Mouse (Mus musculus) kidney, embryonic 14.5 days (tissue): ENCODE data around the gene Ank2. TPM values are rescaled to one million over a fixed set of nuclear protein-coding genes. Genes with fewer than 3 reads are reported as not detected.

Source experiments
- ATAC-seq: fragments of 200-750 bp; cut with Nextera tagmentation; 2 replicates; pipeline ENCODE4 v1.8.0; 2017; ENCODE audit warnings: moderate number of reproducible peaks, mild to moderate bottlenecking, moderate TSS enrichment, moderate library complexity; ENCODE audit not compliant: low FRiP score, low TSS enrichment
- H3K27ac ChIP-seq: fragments of 300-500 bp; sonication (generic); 2 replicates; pipeline ENCODE4 v1.5.1; 2014; ENCODE audit warnings: low read depth, mild to moderate bottlenecking, low read length, moderate library complexity, mixed read lengths
- H3K27me3 ChIP-seq: fragments of 300-500 bp; sonication (generic); 2 replicates; pipeline ENCODE4 v1.6.1; 2014; ENCODE audit warnings: mild to moderate bottlenecking, low read length; ENCODE audit not compliant: control insufficient read depth, insufficient read depth
- H3K36me3 ChIP-seq: fragments of 300-500 bp; sonication (generic); 2 replicates; pipeline ENCODE4 v1.6.1; 2014; ENCODE audit warnings: low read length, mixed read lengths; ENCODE audit not compliant: control insufficient read depth, insufficient read depth
- H3K4me1 ChIP-seq: fragments of 300-500 bp; sonication (generic); 2 replicates; pipeline ENCODE4 v1.6.1; 2014; ENCODE audit warnings: low read length, mixed read lengths; ENCODE audit not compliant: control insufficient read depth, insufficient read depth
- H3K4me2 ChIP-seq: fragments of 300-500 bp; sonication (generic); replicated peaks from 2 replicates; pipeline ENCODE4 v1.6.1; 2014; ENCODE audit warnings: low read depth, mild to moderate bottlenecking, low read length
- H3K4me3 ChIP-seq: fragments of 300-500 bp; sonication (generic); 2 replicates; pipeline ENCODE4 v1.5.1; 2014; ENCODE audit warnings: mild to moderate bottlenecking, low read length
- H3K9ac ChIP-seq: fragments of 300-500 bp; sonication (generic); 2 replicates; pipeline ENCODE4 v1.6.1; 2014; ENCODE audit warnings: low read depth, mild to moderate bottlenecking, low read length, moderate library complexity
- H3K9me3 ChIP-seq: fragments of 300-500 bp; sonication (generic); 2 replicates; pipeline ENCODE4 v1.6.1; 2016; ENCODE audit warnings: low read length; ENCODE audit not compliant: control insufficient read depth
- WGBS: fragments of 180-500 bp; shearing (Covaris S2); extraction: QIAGEN DNeasy Blood & Tissue Kit; methylation state at CpG from one replicate; pipeline ENCODE4 v1.1.7; 2014; 5-methylcytosine and 5-hydroxymethylcytosine counted together
- polyA plus RNA-seq: library from polyadenylated mRNA; unstranded; fragments of >200 nt; fragmentation: Nextera tagmentation; extraction: Ambion mirVana; gene quantifications from 2 replicates; pipeline ENCODE4 v1.2.1, GENCODE M21; 2014

Ank2 gene
- polyA plus RNA-seq, 1 experiment from 2014 or later: 11.5 TPM

GRCm38 (mm10) chr3:127243928-127244642, 255.1 kb downstream of the Ank2 start:
- H3K27me3 ChIP-seq: no peaks in the 10 kb centered on the region
- H3K36me3 ChIP-seq: no peaks in the 10 kb centered on the region
- WGBS: 46% methylated on average over 10 of the region's 10 CpGs
- no peak overlapping the region for H3K27ac ChIP-seq
- H3K4me2 ChIP-seq: no peak overlapping the region
- no peak overlapping the region for H3K4me3 ChIP-seq
- ATAC-seq: no peak
- no peak overlapping the region for H3K9ac ChIP-seq
- no peaks in the 10 kb centered on the region for H3K4me1 ChIP-seq
- H3K9me3 ChIP-seq: no peaks in the 10 kb centered on the region

GRCm38 (mm10) chr3:127242234-127242810, 256.8 kb downstream of the Ank2 start:
- Histone ChIP-seq H3K36me3 (no peaks in the 10 kb centered on the region), H3K9me3 (no peaks in the 10 kb centered on the region), H3K4me2 (no peak overlapping the region), H3K4me1 (no peaks in the 10 kb centered on the region), H3K27me3 (no peaks in the 10 kb centered on the region), H3K9ac (no peak overlapping the region), H3K4me3 (no peak overlapping the region), H3K27ac (no peak overlapping the region)
- peak; percentile 64; the same call in 1 of the 2 replicates for ATAC-seq
- 47% methylated on average over 11 of the region's 11 CpGs for WGBS

- no peak overlapping the region for H3K4me2 ChIP-seq
- no peaks in the 10 kb centered on the region for H3K4me1 ChIP-seq
- ATAC-seq: no peak
- WGBS: 80% methylated on average over 5 of the region's 5 CpGs
- no peaks in the 10 kb centered on the region for H3K36me3 ChIP-seq
- no peaks in the 10 kb centered on the region for H3K27me3 ChIP-seq
- H3K4me3 ChIP-seq: no peak overlapping the region
- no peaks in the 10 kb centered on the region for H3K9me3 ChIP-seq
- no peak overlapping the region for H3K27ac ChIP-seq
- H3K9ac ChIP-seq: no peak overlapping the region
Measured at GRCm38 (mm10) chr3:127235271-127235670, 263.9 kb downstream of the Ank2 start.

GRCm38 (mm10) chr3:127225799-127226730, 273.1 kb downstream of the Ank2 start:
- Histone ChIP-seq H3K27ac (no peak overlapping the region), H3K9ac (no peak overlapping the region), H3K9me3 (no peaks in the 10 kb centered on the region), H3K27me3 (0 out of 2 replicates have a peak, but pooled peaks cover 3% of the 10 kb centered on the region), H3K4me3 (peak overlapping the region; percentile 25; the same call in 1 of the 2 replicates), H3K4me2 (peak overlapping the region; percentile 51), H3K4me1 (peaks cover 11% of the 10 kb centered on the region; the same call in 1 of the 2 replicates), H3K36me3 (no peaks in the 10 kb centered on the region)
- 5% methylated on average over 26 of the region's 26 CpGs for WGBS
- peak; percentile 74 for ATAC-seq

GRCm38 (mm10) chr3:127225167-127225798, 273.9 kb downstream of the Ank2 start:
- Histone ChIP-seq H3K36me3 (no peaks in the 10 kb centered on the region), H3K27me3 (0 out of 2 replicates have a peak, but pooled peaks cover 3% of the 10 kb centered on the region), H3K9ac (no peak overlapping the region), H3K4me3 (peak overlapping the region; percentile 25; the same call in 1 of the 2 replicates), H3K9me3 (no peaks in the 10 kb centered on the region), H3K4me2 (peak overlapping the region; percentile 51), H3K27ac (no peak overlapping the region), H3K4me1 (peaks cover 11% of the 10 kb centered on the region; the same call in 1 of the 2 replicates)
- peak; percentile 46 for ATAC-seq
- WGBS: 14% methylated on average over 16 of the region's 16 CpGs

GRCm38 (mm10) chr3:127224315-127225166, 274.6 kb downstream of the Ank2 start:
- H3K27ac ChIP-seq: no peak overlapping the region
- no peaks in the 10 kb centered on the region for H3K36me3 ChIP-seq
- no peak overlapping the region for H3K4me2 ChIP-seq
- H3K9me3 ChIP-seq: no peaks in the 10 kb centered on the region
- 70% methylated on average over 13 of the region's 13 CpGs for WGBS
- ATAC-seq: no peak
- H3K4me1 ChIP-seq: peaks cover 11% of the 10 kb centered on the region; the same call in 1 of the 2 replicates
- H3K9ac ChIP-seq: no peak overlapping the region
- H3K27me3 ChIP-seq: 0 out of 2 replicates have a peak, but pooled peaks cover 3% of the 10 kb centered on the region
- no peak overlapping the region for H3K4me3 ChIP-seq

GRCm38 (mm10) chr3:127222086-127222485, 277.1 kb downstream of the Ank2 start:
- Histone ChIP-seq H3K36me3 (no peaks in the 10 kb centered on the region), H3K27me3 (0 out of 2 replicates have a peak, but pooled peaks cover 3% of the 10 kb centered on the region), H3K9ac (no peak overlapping the region), H3K27ac (no peak overlapping the region), H3K9me3 (no peaks in the 10 kb centered on the region), H3K4me1 (peaks cover 11% of the 10 kb centered on the region; the same call in 1 of the 2 replicates), H3K4me3 (no peak overlapping the region), H3K4me2 (no peak overlapping the region)
- WGBS: 89% methylated on average over 2 of the region's 2 CpGs
- ATAC-seq: no peak

- Histone ChIP-seq H3K27ac (no peak overlapping the region), H3K4me1 (peaks cover 6% of the 10 kb centered on the region; the same call in 1 of the 2 replicates), H3K27me3 (0 out of 2 replicates have a peak, but pooled peaks cover 3% of the 10 kb centered on the region), H3K4me2 (no peak overlapping the region), H3K9ac (no peak overlapping the region), H3K36me3 (no peaks in the 10 kb centered on the region), H3K9me3 (no peaks in the 10 kb centered on the region), H3K4me3 (no peak overlapping the region)
- WGBS: 96% methylated on average over 9 of the region's 9 CpGs
- ATAC-seq: no peak
Measured at GRCm38 (mm10) chr3:127220859-127221258, 278.3 kb downstream of the Ank2 start.
